Mouse (Mus musculus) liver, embryonic 16.5 days (tissue): ENCODE measurements around the gene Canx. TPM values are rescaled to one million over a fixed set of nuclear protein-coding genes. Genes with fewer than 3 reads are reported as not detected.
"Not testable (repeated sequence)": the region's sequence is repeated elsewhere in the genome, so short reads cannot be mapped to it uniquely, and the experiment has no call there.

Experiments
- ATAC-seq: fragments of 200-750 bp; cut with Nextera tagmentation; 2 replicates; pipeline ENCODE4 v1.8.0; 2017; ENCODE audit warnings: low read depth, mild to moderate bottlenecking, moderate number of reproducible peaks, moderate library complexity
- H3K27ac ChIP-seq: fragments of 300-500 bp; sonication (generic); 2 replicates; pipeline ENCODE4 v1.5.1; 2014; ENCODE audit warnings: mild to moderate bottlenecking, low read length
- H3K27me3 ChIP-seq: fragments of 300-500 bp; sonication (generic); 2 replicates; pipeline ENCODE4 v1.6.1; 2014; ENCODE audit warnings: low read depth, low read length, mixed read lengths; ENCODE audit not compliant: control insufficient read depth, insufficient read depth
- H3K36me3 ChIP-seq: fragments of 300-500 bp; sonication (generic); 2 replicates; pipeline ENCODE4 v1.6.1; 2014; ENCODE audit warnings: mild to moderate bottlenecking; ENCODE audit not compliant: control insufficient read depth, insufficient read depth
- H3K4me1 ChIP-seq: fragments of 300-500 bp; sonication (generic); 2 replicates; pipeline ENCODE4 v1.6.1; 2014; ENCODE audit warnings: low read depth, low read length, mixed read lengths; ENCODE audit not compliant: control insufficient read depth
- H3K4me2 ChIP-seq: fragments of 300-500 bp; sonication (generic); 2 replicates; pipeline ENCODE4 v1.6.1; 2014; ENCODE audit warnings: low read depth, low read length, mixed read lengths
- H3K4me3 ChIP-seq: fragments of 300-500 bp; sonication (generic); 2 replicates; pipeline ENCODE4 v1.5.1; 2014; ENCODE audit warnings: low read depth, mild to moderate bottlenecking, low read length
- H3K9ac ChIP-seq: fragments of 300-500 bp; sonication (generic); 2 replicates; pipeline ENCODE4 v1.6.1; 2014; ENCODE audit warnings: low read depth, low read length
- H3K9me3 ChIP-seq: fragments of 300-500 bp; sonication (generic); replicated peaks from 2 replicates; pipeline ENCODE4 v1.6.1; 2016; ENCODE audit warnings: low read length; ENCODE audit not compliant: control insufficient read depth
- WGBS: fragments of 180-500 bp; shearing (Covaris S2); extraction: QIAGEN DNeasy Blood & Tissue Kit; methylation state at CpG from one replicate; pipeline ENCODE4 v1.1.7; 2014; ENCODE audit not compliant: insufficient replicate concordance; 5-methylcytosine and 5-hydroxymethylcytosine counted together
- polyA plus RNA-seq: library from polyadenylated mRNA; unstranded; fragments of >200 nt; fragmentation: Nextera tagmentation; extraction: Ambion mirVana; gene quantifications from 2 replicates; pipeline ENCODE4 v1.2.1, GENCODE M21; 2015

Gene Canx
- polyA plus RNA-seq, 1 experiment from 2014 or later: 172 TPM

DNA sequence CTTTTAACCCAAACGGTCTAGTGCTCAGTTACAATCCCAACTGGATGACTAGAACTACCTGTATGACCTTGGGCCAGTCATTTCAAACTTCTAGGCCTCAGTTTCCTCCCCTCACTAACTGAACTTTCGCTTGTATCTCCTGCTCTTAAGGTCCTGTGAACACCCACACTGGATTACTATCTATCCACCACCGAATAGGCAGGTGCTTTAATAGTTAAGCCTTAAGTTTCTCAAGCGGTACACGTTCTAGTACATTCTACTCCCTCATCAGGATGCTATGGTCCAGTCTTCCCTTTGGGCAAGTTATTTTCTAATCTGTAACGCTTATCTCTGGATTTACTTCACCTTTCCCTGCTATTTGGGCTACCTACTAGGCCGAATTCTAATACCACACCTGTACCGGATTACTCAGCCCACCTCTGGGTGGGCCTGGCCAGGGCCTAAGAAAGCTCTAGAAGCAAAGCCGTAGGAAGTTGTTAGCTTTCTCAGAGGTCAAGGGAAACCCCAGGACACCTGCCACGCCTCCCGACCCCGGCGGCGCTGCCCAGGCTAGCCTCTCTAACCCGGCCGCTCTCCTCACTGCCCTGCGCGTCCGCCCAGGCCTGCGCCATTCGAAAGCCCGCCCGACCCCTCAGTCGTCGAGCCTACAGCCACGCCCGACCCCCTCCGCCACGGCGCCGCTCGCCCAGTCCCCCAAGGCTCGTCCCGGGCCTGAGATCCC lies 562 bp downstream of the Canx start:
- WGBS: under 1% methylated on average over 34 of the region's 34 CpGs
- Histone ChIP-seq H3K27ac (peak overlapping the region; percentile 86), H3K4me3 (peak overlapping the region; percentile 89), H3K27me3 (no peaks in the 10 kb centered on the region), H3K4me2 (peak overlapping the region; percentile 84), H3K9me3 (no peaks in the 10 kb centered on the region), H3K36me3 (no peaks in the 10 kb centered on the region), H3K4me1 (peaks cover 22% of the 10 kb centered on the region), H3K9ac (peak overlapping the region; percentile 93)
- ATAC-seq: peak; percentile 20

DNA sequence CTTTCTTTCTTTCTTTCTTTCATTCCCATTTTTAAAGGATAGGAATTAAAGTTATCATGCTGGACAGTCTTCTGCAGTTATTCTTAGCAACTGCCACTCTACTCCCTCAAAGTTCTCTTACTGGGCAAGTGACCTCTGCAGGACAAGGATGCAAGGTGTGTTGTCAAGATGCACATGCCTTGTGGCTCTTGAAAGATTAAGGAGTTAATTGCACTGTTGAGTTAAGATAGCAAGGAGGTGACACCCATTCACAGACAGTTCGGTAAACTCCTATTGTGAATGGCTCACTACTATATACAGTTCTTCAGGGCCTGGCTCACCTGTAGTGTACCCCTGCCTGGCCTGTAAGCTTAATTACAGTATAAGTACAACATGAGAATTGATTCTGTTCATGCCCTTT lies 1.6 kb downstream of the Canx start:
- H3K36me3 ChIP-seq: 0 out of 2 replicates have a peak, but pooled peaks cover 2% of the 10 kb centered on the region
- peaks cover 22% of the 10 kb centered on the region for H3K4me1 ChIP-seq
- peak overlapping the region; percentile 86 for H3K27ac ChIP-seq
- peak overlapping the region; percentile 84 for H3K4me2 ChIP-seq
- 5% methylated on average over 1 of the region's 1 CpGs for WGBS
- peak overlapping the region; percentile 89 for H3K4me3 ChIP-seq
- no peaks in the 10 kb centered on the region for H3K9me3 ChIP-seq
- no peaks in the 10 kb centered on the region for H3K27me3 ChIP-seq
- ATAC-seq: peak; percentile 19
- H3K9ac ChIP-seq: peak overlapping the region; percentile 93

- Histone ChIP-seq H3K9ac (peak overlapping the region; percentile 42), H3K4me1 (peaks cover 22% of the 10 kb centered on the region), H3K9me3 (no peaks in the 10 kb centered on the region), H3K36me3 (0 out of 2 replicates have a peak, but pooled peaks cover 3% of the 10 kb centered on the region), H3K4me2 (peak overlapping the region; percentile 84; the same call in 1 of the 2 replicates), H3K27me3 (no peaks in the 10 kb centered on the region), H3K4me3 (no peak overlapping the region; the same call in 1 of the 2 replicates), H3K27ac (no peak overlapping the region)
- ATAC-seq: no peak
Measured at GRCm38 (mm10) chr11:50322345-50322744, 3.1 kb downstream of the Canx start.

GRCm38 (mm10) chr11:50321239-50321638 lies 4.2 kb downstream of the Canx start:
- H3K9me3 ChIP-seq: no peaks in the 10 kb centered on the region

GRCm38 (mm10) chr11:50319343-50319742 lies 6.1 kb downstream of the Canx start:
- not testable (repeated sequence) for H3K4me3 ChIP-seq, H3K9me3 ChIP-seq, H3K27me3 ChIP-seq, H3K36me3 ChIP-seq, H3K9ac ChIP-seq, H3K4me2 ChIP-seq, ATAC-seq, H3K27ac ChIP-seq
- 60% methylated on average over 4 of the region's 4 CpGs for WGBS
- H3K4me1 ChIP-seq: peaks cover 17% of the 10 kb centered on the region

More at GRCm38 (mm10) chr11:50321239-50321638, 4.2 kb downstream of the Canx start:
- Histone ChIP-seq H3K4me2 (no peak overlapping the region), H3K4me3 (no peak overlapping the region), H3K4me1 (peaks cover 17% of the 10 kb centered on the region), H3K27ac (no peak overlapping the region), H3K27me3 (no peaks in the 10 kb centered on the region), H3K9ac (no peak overlapping the region), H3K36me3 (0 out of 2 replicates have a peak, but pooled peaks cover 3% of the 10 kb centered on the region)
- WGBS: 85% methylated on average over 6 of the region's 6 CpGs
- no peak for ATAC-seq

DNA sequence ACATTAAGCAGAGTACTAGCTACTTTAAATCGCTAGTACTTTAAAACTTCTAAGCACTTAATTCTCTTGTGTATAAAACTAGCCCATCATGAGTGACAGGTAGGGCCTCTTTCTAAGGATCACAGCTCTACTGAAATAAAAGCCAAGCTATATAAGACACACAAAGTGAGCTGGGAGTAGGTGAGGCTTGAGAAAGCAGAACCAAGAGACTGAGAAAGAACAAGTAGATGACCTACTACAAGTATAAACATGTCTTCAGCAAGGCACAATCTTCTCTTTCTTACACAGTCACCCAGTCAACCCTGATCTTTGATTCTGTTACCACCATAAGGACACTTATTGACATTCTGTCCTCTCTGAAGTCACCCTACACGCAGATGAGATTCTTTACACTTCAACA lies 12.7 kb downstream of the Canx start:
- Histone ChIP-seq H3K9ac (no peak overlapping the region), H3K4me1 (no peaks in the 10 kb centered on the region), H3K27me3 (no peaks in the 10 kb centered on the region), H3K4me2 (no peak overlapping the region), H3K27ac (no peak overlapping the region), H3K36me3 (peaks cover 25% of the 10 kb centered on the region), H3K9me3 (no peaks in the 10 kb centered on the region), H3K4me3 (no peak overlapping the region)
- no peak for ATAC-seq
- 84% methylated on average over 2 of the region's 2 CpGs for WGBS

GRCm38 (mm10) chr11:50303406-50303805 lies 22.1 kb downstream of the Canx start:
- H3K27me3 ChIP-seq: no peaks in the 10 kb centered on the region
- H3K4me1 ChIP-seq: no peaks in the 10 kb centered on the region
- H3K4me2 ChIP-seq: no peak overlapping the region
- H3K9me3 ChIP-seq: no peaks in the 10 kb centered on the region
- peaks cover 71% of the 10 kb centered on the region for H3K36me3 ChIP-seq
- ATAC-seq: no peak
- no peak overlapping the region for H3K4me3 ChIP-seq
- 65% methylated on average over 2 of the region's 2 CpGs for WGBS
- H3K9ac ChIP-seq: no peak overlapping the region
- H3K27ac ChIP-seq: no peak overlapping the region

DNA sequence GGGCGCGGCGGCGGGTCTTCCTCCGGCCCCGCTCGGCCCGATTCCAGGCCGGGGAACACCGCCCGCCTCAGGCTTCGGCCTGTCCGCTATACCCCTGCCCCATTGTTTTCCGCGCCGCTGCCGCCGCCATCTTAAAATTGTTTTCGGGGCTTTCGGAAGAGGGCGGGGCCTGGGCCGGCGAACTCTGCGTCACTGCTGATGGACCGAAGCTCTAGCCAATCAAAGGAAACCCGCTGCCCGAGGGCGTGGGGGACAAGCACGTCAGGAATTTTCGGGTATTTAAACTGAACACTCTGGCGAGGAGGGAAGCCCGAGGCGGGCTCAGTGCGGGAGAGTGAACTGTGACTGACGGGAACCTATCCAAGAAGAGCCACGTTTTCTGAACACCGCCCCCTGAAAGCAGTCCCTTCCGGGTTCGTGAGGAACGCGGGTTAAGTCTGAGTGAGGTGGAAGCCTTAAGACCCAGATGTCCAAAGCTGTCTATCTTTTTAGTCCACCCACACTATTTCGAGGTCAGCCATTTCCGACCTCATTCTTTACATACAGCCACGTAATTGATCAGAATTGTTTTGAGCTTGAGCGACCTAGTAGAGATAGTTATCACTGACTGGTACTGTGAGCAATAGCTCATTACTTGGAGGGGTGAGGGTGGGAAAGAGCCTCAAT lies 33.1 kb downstream of the Canx start, which contains the start of gene Maml1:
Maml1 (minus strand) TSS at position 122 of the 666 bp plus-strand sequence.
- H3K36me3 ChIP-seq: peaks cover 24% of the 10 kb centered on the region
- ATAC-seq: peak; percentile 96
- H3K4me3 ChIP-seq: peak within 1 kb of the TSS; percentile 99
- H3K9me3 ChIP-seq: no peaks in the 10 kb centered on the region
- WGBS: under 1% methylated on average over 41 of the region's 45 CpGs
- peak within 1 kb of the TSS; percentile 87 for H3K4me2 ChIP-seq
- H3K9ac ChIP-seq: peak within 1 kb of the TSS; percentile 99
- peaks cover 24% of the 10 kb centered on the region for H3K4me1 ChIP-seq
- H3K27ac ChIP-seq: peak within 1 kb of the TSS; percentile 95
- H3K27me3 ChIP-seq: no peaks in the 10 kb centered on the region
